Mouse (Mus musculus) liver, adult 2 months (tissue): ENCODE data around the gene Wnt2b. TPM values are rescaled to one million over a fixed set of nuclear protein-coding genes. Genes with fewer than 3 reads are reported as not detected.

Source experiments
- DNase-seq: peaks from one replicate; pipeline ENCODE4 v3.0.0-alpha.2; 2011; ENCODE audit warnings: low read depth, low spot score; ENCODE audit errors: extremely low read depth
- H3K27ac ChIP-seq: fragments of 200-500 bp; replicated peaks from 2 replicates; pipeline ENCODE4 v1.5.1; 2012; ENCODE audit warnings: low read depth, mild to moderate bottlenecking, control low read depth, inconsistent platforms, low read length; ENCODE audit not compliant: insufficient read depth
- H3K27me3 ChIP-seq: fragments of 200-500 bp; 2 replicates; pipeline ENCODE4 v1.6.1; 2012; ENCODE audit warnings: mild to moderate bottlenecking, moderate library complexity, low read length, inconsistent platforms; ENCODE audit not compliant: control insufficient read depth, insufficient read depth
- H3K36me3 ChIP-seq: fragments of 200-500 bp; 2 replicates; pipeline ENCODE4 v1.6.1; 2012; ENCODE audit warnings: low read length, inconsistent platforms; ENCODE audit not compliant: control insufficient read depth, insufficient read depth
- H3K4me1 ChIP-seq: fragments of 200-500 bp; 2 replicates; pipeline ENCODE4 v1.6.1; 2011; ENCODE audit warnings: low read length; ENCODE audit not compliant: control insufficient read depth, insufficient read depth
- H3K4me3 ChIP-seq: fragments of 200-500 bp; 2 replicates; pipeline ENCODE4 v1.5.1; 2011; ENCODE audit warnings: low read depth, mild to moderate bottlenecking, control low read depth, low read length, moderate library complexity; ENCODE audit not compliant: insufficient read depth
- H3K79me2 ChIP-seq: fragments of 200-500 bp; 2 replicates; pipeline ENCODE4 v1.6.1; 2012; ENCODE audit warnings: inconsistent platforms, mild to moderate bottlenecking, low read length, moderate library complexity; ENCODE audit not compliant: control insufficient read depth, insufficient read depth
- H3K9ac ChIP-seq: fragments of 200-500 bp; 2 replicates; pipeline ENCODE4 v1.6.1; 2012; ENCODE audit warnings: low read depth, mild to moderate bottlenecking, control low read depth, inconsistent platforms, low read length
- CTCF ChIP-seq: fragments of 200-500 bp; IDR thresholded peaks from 2 replicates; pipeline ENCODE4 v1.5.1; 2011; ENCODE audit warnings: low read depth, low read length, control low read depth
- POLR2A ChIP-seq: fragments of 200-500 bp; IDR thresholded peaks from 2 replicates; pipeline ENCODE4 v1.6.1; 2011; ENCODE audit warnings: low read length, control low read depth; ENCODE audit not compliant: insufficient read depth; ENCODE audit errors: extremely low read depth
- WGBS: fragments of 180-500 bp; shearing (Covaris S2); methylation state at CpG from one replicate; pipeline ENCODE4 v1.1.7; 2018; 5-methylcytosine and 5-hydroxymethylcytosine counted together
- polyA plus RNA-seq: library from polyadenylated mRNA; depleted of rRNA; stranded (reverse); fragments of >200 nt; gene quantifications from 2 replicates; pipeline ENCODE4 v1.2.3, GENCODE M21; 2012; rRNA removed
- total RNA-seq: library from RNA; depleted of rRNA; stranded (reverse); fragments of >200 nt; gene quantifications from 2 replicates; pipeline ENCODE4 v1.2.3, GENCODE M21; 2014; rRNA removed

Gene Wnt2b
- total and polyA plus RNA-seq, 2 experiments, result 0.09 to 0.11 TPM

DNA sequence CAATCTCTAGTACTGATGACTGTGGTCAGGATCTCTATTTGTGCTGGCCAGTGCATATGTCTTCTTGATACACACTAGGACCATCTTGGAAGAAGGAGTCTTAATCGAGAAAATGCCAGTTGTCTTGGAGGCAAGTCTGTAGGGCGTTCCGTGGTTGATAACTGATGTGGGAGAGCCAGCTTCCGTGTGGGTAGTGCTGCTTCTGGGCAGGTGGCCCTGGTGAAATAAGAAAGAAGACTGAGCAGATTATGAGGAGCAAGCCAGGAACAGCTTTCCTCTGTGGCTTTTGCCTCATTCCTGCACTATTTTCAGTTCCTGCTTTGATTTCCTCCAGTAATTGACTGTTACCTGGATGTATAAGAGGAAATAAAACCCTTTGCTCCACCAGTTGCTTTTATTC lies 56.3 kb downstream of the Wnt2b start:
- H3K9ac ChIP-seq, result no peak overlapping the region
- H3K27ac ChIP-seq, result no peak overlapping the region
- no peak for DNase-seq
- H3K4me3 ChIP-seq, result no peak overlapping the region
- peaks cover 27% of the 10 kb centered on the region for H3K36me3 ChIP-seq
- H3K79me2 ChIP-seq, result no peaks in the 10 kb centered on the region
- TF ChIP-seq CTCF, result no peak
- TF ChIP-seq POLR2A, result no peak
- WGBS, result 95% methylated on average over 4 of the region's 4 CpGs
- H3K27me3 ChIP-seq, result no peaks in the 10 kb centered on the region
- no peaks in the 10 kb centered on the region for H3K4me1 ChIP-seq

DNA sequence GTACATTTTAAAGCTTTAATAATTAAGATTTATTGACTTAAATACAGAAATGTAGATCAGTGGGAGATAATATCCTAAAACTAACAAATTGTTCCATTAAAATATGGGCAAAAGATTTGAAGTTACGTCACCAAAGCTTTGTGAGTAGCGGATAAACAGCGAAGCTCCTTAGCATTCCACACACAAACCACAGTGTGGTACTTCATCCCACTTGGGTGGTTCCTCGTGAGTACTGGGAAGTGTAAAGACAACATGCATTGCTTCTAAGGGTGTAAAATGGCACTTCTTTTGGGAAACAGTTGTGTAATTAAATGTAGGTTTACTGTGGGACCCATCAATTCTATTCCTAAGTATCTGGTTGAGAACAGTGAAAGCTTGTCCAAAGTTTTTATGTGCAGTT lies 60.6 kb downstream of the Wnt2b start:
- no peak overlapping the region for H3K4me3 ChIP-seq
- no peaks in the 10 kb centered on the region for H3K79me2 ChIP-seq
- no peaks in the 10 kb centered on the region for H3K27me3 ChIP-seq
- peaks cover 40% of the 10 kb centered on the region for H3K36me3 ChIP-seq
- WGBS, result 91% methylated on average over 4 of the region's 4 CpGs
- DNase-seq, result no peak
- TF ChIP-seq CTCF, result no peak
- TF ChIP-seq POLR2A, result no peak
- no peaks in the 10 kb centered on the region for H3K4me1 ChIP-seq
- no peak overlapping the region for H3K9ac ChIP-seq
- H3K27ac ChIP-seq, result no peak overlapping the region

DNA sequence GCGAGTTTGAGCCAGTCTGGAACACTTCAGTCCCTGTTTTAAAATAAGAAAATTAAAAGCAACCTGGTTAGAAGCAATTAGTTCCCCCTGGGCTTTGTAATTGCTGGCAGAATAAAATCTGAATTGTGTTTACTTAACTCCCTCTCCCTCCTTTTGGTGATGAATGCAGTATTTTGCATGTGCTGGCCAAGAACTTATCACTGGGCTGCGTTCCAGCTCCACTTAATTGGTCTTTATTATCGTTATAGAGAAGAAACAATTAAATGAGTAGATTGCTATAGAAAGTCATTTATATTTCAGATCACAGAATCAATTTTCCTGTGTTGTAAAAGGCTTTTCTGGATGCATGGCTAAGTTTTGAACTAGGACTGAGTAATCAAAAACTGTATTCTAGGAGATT lies 65.6 kb downstream of the Wnt2b start:
- H3K4me3 ChIP-seq, result no peak overlapping the region
- H3K79me2 ChIP-seq, result no peaks in the 10 kb centered on the region
- no peaks in the 10 kb centered on the region for H3K4me1 ChIP-seq
- no peak overlapping the region for H3K27ac ChIP-seq
- 82% methylated on average over 3 of the region's 3 CpGs for WGBS
- DNase-seq, result no peak
- no peak for TF ChIP-seq CTCF
- no peak for TF ChIP-seq POLR2A
- no peak overlapping the region for H3K9ac ChIP-seq
- no peaks in the 10 kb centered on the region for H3K27me3 ChIP-seq
- peaks cover 46% of the 10 kb centered on the region for H3K36me3 ChIP-seq

Other genes with a start within 250 kb of the Wnt2b start
- 0.28 and 0.54 TPM in 2 replicates for gene Ppm1j, start 180.9 kb downstream of the Wnt2b start, total RNA-seq
- gene Ppm1j, start 180.9 kb downstream of the Wnt2b start, polyA plus RNA-seq, result 0.65 and 1.4 TPM in 2 replicates
- gene Fam19a3, start 180.1 kb downstream of the Wnt2b start, total RNA-seq, result under 0.01 and 0.07 TPM in 2 replicates
- gene Fam19a3, start 180.1 kb downstream of the Wnt2b start, polyA plus RNA-seq, result 0.04 and 0.05 TPM in 2 replicates
- 10.0 and 15.5 TPM in 2 replicates for gene Rhoc, start 173.5 kb downstream of the Wnt2b start, total RNA-seq
- 9.1 and 11.7 TPM in 2 replicates for gene Rhoc, start 173.5 kb downstream of the Wnt2b start, polyA plus RNA-seq
- gene Mov10, start 143.4 kb downstream of the Wnt2b start, total RNA-seq, result 9.3 and 12.4 TPM in 2 replicates
- gene Mov10, start 143.4 kb downstream of the Wnt2b start, polyA plus RNA-seq, result 11.6 and 15.9 TPM in 2 replicates
- gene St7l, start 97.9 kb downstream of the Wnt2b start, total RNA-seq, result 30.5 and 39.8 TPM in 2 replicates
- 5.4 and 7.5 TPM in 2 replicates for gene St7l, start 97.9 kb downstream of the Wnt2b start, polyA plus RNA-seq
- 29.1 and 30.1 TPM in 2 replicates for gene Capza1, start 97.4 kb downstream of the Wnt2b start, total RNA-seq
- 8.1 and 8.4 TPM in 2 replicates for gene Capza1, start 97.4 kb downstream of the Wnt2b start, polyA plus RNA-seq
- gene Cttnbp2nl, start 91.2 kb upstream of the Wnt2b start, total RNA-seq, result 1.8 and 2.2 TPM in 2 replicates
- 0.54 and 0.58 TPM in 2 replicates for gene Cttnbp2nl, start 91.2 kb upstream of the Wnt2b start, polyA plus RNA-seq
- gene 4930564D02Rik, start 104.9 kb upstream of the Wnt2b start, total RNA-seq, result not detected in 2 replicates
- gene 4930564D02Rik, start 104.9 kb upstream of the Wnt2b start, polyA plus RNA-seq, result not detected in 2 replicates